Mouse (Mus musculus) adrenal gland, postnatal 4 days (tissue): ENCODE data around the gene Pde8b. TPM values are rescaled to one million over a fixed set of nuclear protein-coding genes. Genes with fewer than 3 reads are reported as not detected.
"Not testable (repeated sequence)": the region's sequence is repeated elsewhere in the genome, so short reads cannot be mapped to it uniquely, and the experiment has no call there.

Experiments used
- DNase-seq, 2 experiments: peaks; one replicate each; pipeline ENCODE4 v3.0.0; 2021 to 2022; ENCODE audit warnings: low spot score in 2 of 2, mixed read lengths in 2 of 2
- total RNA-seq, 2 experiments: library from RNA; stranded (reverse); gene quantifications; 2 replicates each; pipeline ENCODE4 v1.2.3; 2021

Gene Pde8b
- total RNA-seq, 2 experiments from 2014 or later, result 153 TPM

GRCm38 (mm10) chr13:95222569-95223426 is 27.3 kb downstream of the Pde8b start:
- peak; percentile 38 to 55 for DNase-seq

DNA sequence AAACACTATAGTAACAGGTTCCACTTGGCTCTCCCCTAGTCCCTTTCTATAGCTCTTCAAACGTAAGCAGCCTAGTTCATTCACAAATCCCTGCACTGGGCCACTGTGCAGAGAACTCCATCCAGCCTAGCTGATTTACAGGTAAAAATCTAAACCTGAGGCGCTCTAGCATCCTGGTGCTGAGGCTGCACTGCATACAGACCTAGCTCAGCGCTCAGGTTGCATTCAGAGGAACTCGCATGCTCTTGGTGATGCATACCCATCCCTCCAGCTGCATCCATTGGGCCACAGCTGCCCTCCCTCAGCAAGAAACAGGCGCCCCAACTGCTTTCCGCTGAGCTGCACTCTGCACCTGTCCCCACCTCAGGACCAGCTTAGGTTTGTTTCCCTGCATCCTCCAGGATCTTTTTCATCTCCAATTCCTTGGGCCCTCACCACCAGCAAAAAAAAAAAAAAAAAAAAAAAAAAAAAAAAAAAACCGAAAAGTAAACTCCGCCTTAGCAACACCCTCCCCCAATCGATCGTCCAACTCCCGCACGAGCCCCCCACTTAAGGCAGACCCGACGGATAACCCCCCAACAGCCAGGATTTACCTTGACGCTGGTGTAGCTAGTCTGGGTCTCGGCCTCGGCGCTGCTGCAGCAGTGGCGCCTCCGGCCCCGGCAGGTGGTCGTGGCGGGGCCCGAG is 28.1 kb downstream of the Pde8b start:
- DNase-seq, result peak in 1 of 2 experiments; percentile 4

- DNase-seq, result not testable (repeated sequence)
Measured at GRCm38 (mm10) chr13:95215661-95216170, 34.4 kb downstream of the Pde8b start.

DNA sequence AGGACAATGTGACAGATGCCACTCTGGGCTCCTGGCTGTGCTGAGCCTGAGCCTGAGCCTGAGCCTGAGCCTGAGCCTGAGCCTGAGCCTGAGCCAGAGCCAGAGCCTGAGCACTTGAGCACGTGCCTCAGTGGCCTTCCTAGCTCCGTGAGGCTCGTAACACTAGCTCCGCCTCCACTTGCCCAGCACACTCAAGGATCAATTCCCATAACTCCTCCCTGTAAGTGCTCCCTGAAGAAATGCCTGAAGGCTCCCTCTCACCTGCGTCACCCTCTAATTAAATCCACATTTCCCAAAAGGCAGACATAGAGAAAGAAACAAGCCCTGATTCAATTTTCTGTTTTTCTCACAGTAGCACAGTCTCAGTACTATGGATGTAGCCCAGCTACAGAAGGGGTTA is 37.8 kb downstream of the Pde8b start:
- no peak for DNase-seq

DNA sequence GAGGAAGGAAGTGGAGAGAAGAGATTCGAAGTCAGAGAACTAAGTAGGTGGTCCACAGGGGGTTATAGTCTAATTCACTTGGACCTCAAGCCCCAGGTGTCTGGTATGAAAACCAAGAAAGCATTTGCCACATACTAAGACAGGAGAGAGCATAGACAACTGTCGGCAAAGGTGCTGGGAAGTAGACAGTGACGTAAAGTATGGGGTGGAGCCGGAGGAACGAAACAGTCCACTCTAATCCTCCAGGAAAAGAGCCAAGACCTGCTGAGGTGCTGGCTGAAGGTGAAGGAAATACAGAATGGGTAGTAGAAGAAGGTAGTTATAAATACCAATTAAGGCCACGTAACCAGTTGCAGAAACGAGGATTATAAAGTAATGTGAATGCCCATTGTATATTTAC is 42.8 kb downstream of the Pde8b start:
- DNase-seq, result not testable (repeated sequence)

- no peak for DNase-seq
Measured at GRCm38 (mm10) chr13:95202151-95202758, 47.9 kb downstream of the Pde8b start.

GRCm38 (mm10) chr13:95200817-95201216 is 49.3 kb downstream of the Pde8b start:
- DNase-seq, result no peak

- DNase-seq, result no peak
Measured at GRCm38 (mm10) chr13:95200036-95200435, 50.1 kb downstream of the Pde8b start.

- no peak for DNase-seq
Measured at GRCm38 (mm10) chr13:95196106-95196705, 53.9 kb downstream of the Pde8b start.

DNA sequence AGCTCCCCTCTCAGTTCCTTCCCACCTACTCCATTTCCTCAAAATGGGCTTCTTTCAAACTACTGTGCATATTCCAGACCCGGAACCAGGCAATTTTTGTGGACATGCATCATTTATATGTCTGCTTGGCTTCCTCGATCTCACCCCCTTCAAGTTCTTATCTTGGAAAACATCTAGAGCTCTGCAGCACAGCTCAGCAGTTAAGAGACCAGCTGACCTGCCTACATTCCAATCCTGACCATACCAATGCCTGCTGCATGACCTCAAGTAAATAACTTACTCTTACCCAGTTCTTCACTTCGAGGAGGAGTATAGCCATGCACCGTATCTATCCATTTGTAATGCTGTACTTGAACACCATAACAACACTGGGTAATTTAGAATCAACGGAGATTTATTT is 58.2 kb downstream of the Pde8b start:
- DNase-seq, result no peak

DNA sequence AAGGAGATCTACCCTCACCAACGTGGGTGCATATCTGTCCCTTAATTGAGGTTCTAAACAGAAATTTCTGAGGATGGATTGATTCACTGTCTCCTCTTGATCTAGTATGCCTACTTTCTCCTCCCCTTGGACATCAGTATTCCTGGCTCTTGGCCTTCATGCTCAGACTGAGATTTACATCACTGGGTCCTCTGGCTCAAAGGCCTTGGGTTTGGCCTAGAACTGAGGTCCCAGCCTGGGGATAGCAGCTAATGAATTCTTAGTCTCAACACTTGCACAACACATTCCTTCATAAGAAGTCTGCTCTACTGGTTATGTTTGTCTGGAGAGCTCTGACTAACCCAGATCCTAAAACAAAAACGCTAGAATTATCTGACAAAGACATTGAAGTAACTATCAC is 61.0 kb downstream of the Pde8b start:
- no peak for DNase-seq

DNA sequence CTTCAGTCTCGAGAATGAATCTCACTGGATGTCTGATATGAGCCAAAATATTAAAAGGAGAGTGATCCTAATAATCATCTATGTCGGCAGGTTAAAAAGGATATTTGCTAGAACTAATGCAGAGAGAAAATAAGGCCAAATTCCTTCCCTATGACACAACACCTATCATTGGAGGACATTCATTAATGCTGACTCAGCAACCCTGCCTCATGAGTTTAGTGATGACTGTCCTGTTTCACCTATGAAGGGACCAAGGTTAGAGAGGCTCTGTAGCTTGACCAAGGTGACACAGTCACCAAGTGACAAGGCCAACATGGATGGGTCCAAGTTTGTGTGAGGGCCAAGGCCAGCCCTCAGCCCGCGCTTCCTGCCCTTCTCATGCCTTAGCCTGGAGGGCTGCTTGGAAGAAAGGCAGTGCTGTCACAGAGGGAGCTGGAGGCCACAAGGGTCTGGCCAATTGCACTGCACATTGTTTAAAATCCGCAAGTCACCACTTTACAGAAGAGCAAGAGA is 62.9 kb downstream of the Pde8b start:
- no peak for DNase-seq

DNA sequence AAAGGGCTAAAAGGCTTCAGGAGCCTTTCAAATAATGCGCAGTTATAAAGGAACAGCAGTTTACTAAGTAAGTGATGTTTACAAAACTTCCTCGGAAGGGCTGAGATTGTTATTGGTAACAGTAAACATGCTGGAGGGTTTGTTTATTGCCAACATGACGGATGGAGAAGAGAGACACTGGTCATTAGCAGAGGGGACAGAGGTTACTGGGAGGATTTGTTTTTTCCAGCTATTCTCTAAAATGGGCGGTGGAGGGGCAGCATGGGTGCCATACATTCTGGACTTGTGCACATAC is 63.4 kb downstream of the Pde8b start:
- no peak for DNase-seq

- DNase-seq, result no peak
Measured at GRCm38 (mm10) chr13:95185891-95186740, 64.0 kb downstream of the Pde8b start.

DNA sequence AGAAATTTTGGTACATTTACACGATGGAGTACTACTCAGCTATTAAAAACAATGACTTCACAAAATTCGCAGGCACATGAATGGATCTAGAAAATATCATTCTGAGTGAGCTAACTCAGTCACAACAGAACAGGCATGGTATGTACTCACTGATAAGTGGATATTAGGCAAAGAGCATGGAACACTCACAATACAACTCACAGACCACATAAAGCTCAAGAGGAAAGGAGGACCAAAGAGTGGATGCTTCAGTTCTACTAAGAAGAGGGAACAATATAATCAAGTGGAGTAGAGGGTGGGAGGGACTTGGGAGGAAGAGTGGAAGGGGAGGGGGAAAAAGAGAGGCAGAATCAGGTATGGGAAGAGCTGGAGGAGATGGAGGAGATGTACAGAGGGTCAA is 66.5 kb downstream of the Pde8b start:
- DNase-seq, result no peak

GRCm38 (mm10) chr13:95180208-95180607 is 69.9 kb downstream of the Pde8b start:
- no peak for DNase-seq

DNA sequence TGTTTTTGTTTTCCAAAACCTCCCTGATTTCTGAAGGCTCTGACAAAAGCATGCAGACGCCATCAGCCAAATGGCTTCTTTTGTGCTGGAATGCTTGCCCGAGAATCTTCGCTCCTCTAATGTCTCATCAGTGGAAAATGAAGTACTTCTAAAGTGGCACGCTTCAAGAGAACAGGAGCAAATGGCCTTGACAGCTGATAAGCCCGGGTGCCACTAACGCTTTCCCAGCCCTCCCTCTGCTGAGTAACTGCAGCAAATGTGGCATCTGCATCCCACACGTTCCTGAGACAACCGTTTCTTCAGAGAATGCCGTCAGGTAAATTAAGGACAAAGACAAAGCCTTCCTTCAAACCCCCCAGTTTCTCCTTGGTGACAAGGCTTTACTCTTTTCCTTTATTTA is 72.8 kb downstream of the Pde8b start:
- no peak for DNase-seq

DNA sequence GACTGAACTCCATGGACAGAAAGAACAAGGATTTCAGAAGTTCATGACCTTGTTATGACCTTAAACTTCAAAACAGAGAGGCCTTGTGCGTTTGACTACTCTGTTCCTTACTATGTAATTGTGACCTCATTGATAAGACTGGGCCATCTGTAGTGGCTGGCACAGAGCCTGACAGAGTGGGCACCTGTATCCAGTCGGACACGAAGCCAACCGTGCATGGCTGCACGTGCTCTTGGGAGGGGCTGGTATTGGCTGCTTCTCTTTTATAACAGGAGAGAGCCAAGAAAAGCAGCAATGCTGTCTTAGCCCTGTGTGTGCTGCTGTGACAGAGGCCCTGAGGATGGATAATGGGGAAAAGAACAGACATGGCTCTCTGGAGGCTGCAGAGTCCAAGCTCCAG is 73.7 kb downstream of the Pde8b start:
- no peak for DNase-seq

DNA sequence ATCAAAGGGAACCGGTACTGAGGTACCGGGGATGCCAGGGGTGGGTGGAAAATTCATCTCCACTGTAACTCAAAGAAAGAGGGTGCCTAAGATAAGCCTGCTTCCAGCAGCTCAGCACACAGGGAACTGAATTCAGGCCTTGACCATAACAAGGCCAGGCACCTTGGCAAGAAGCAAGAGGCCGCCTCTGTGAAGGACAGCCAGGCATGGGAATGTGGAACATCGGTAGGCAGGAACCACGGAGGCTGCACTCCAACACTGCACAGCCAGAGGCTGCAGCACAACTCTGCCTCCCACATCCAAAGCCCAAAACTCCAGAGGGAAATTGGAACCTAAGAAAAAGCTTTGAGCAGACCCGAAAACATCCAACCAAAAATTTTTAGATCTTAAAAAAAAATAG is 75.9 kb downstream of the Pde8b start:
- DNase-seq, result peak in 1 of 2 experiments; percentile 36

DNA sequence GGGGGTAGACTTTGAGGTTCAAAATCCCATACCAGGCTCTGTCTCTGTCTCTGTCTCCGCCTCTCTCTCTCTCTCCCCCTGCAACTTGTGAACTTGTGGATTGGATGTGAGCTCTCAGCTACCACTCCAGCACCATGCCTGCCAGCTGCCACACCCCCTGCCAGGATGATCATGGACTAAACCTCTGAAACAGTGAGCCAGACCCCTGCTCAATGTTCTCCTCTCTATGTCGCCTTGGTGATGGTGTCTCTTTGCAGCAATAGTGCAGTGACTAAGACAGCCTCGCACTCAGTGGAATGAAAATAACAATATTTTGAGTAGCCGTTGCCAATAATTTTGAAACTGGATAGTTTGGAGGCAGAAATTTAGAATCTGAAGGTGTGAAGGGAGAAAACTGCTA is 77.8 kb downstream of the Pde8b start:
- no peak for DNase-seq

GRCm38 (mm10) chr13:95160211-95160610 is 89.9 kb downstream of the Pde8b start:
- DNase-seq, result no peak
